Mouse (Mus musculus): ENCODE measurements at regions not wholly inside any gene's neighbourhood (a gene's known extent, or its start where the extent isn't known, plus 50 kb on each side); places are given as distances from the start of the nearest gene placed in this dataset.

GRCm38 (mm10) chr4:124542696-124543095, 67.9 kb downstream of the 3100002H09Rik start:
- WGBS (ENCODE audit: insufficient replicate concordance): 61% methylated on average over 5 of the region's 5 CpGs
- H3K9ac ChIP-seq: no peak overlapping the region
- H3K4me3 ChIP-seq (replicated peaks): no peak overlapping the region
- H3K4me1 ChIP-seq (replicated peaks): no peaks in the 10 kb centered on the region
- H3K36me3 ChIP-seq: no peaks in the 10 kb centered on the region
- ATAC-seq (ENCODE audit: low read depth) (no peak), DNase-seq (no peak)
- H3K27me3 ChIP-seq: no peaks in the 10 kb centered on the region
- H3K4me2 ChIP-seq: no peak overlapping the region
- H3K27ac ChIP-seq: no peak overlapping the region
- H3K9me3 ChIP-seq (replicated peaks): no peaks in the 10 kb centered on the region

GRCm38 (mm10) chr4:124538471-124538870, 72.1 kb downstream of the 3100002H09Rik start:
- Histone ChIP-seq H3K9me3 (replicated peaks) (no peaks in the 10 kb centered on the region), H3K4me2 (no peak overlapping the region), H3K4me1 (replicated peaks) (no peaks in the 10 kb centered on the region), H3K4me3 (replicated peaks) (no peak overlapping the region), H3K27me3 (no peaks in the 10 kb centered on the region), H3K9ac (no peak overlapping the region), H3K27ac (no peak overlapping the region), H3K36me3 (no peaks in the 10 kb centered on the region)
- no peak for ATAC-seq (ENCODE audit: low read depth)
- WGBS (ENCODE audit: insufficient replicate concordance): 64% methylated on average over 5 of the region's 5 CpGs
- no peak for DNase-seq

GRCm38 (mm10) chr4:124537681-124538080, 72.9 kb downstream of the 3100002H09Rik start:
- Histone ChIP-seq H3K27me3 (no peaks in the 10 kb centered on the region), H3K9me3 (replicated peaks) (no peaks in the 10 kb centered on the region), H3K27ac (no peak overlapping the region), H3K36me3 (no peaks in the 10 kb centered on the region), H3K4me2 (no peak overlapping the region), H3K4me3 (replicated peaks) (no peak overlapping the region), H3K9ac (no peak overlapping the region), H3K4me1 (replicated peaks) (no peaks in the 10 kb centered on the region)
- DNase-seq: no peak
- no peak for ATAC-seq (ENCODE audit: low read depth)
- 70% methylated on average over 5 of the region's 5 CpGs for WGBS (ENCODE audit: insufficient replicate concordance)

GRCm38 (mm10) chr4:124533614-124534013, 77.0 kb downstream of the 3100002H09Rik start:
- Histone ChIP-seq H3K9ac (no peak overlapping the region), H3K36me3 (no peaks in the 10 kb centered on the region), H3K4me2 (no peak overlapping the region), H3K4me3 (replicated peaks) (no peak overlapping the region), H3K27ac (no peak overlapping the region), H3K4me1 (replicated peaks) (no peaks in the 10 kb centered on the region), H3K27me3 (no peaks in the 10 kb centered on the region), H3K9me3 (replicated peaks) (no peaks in the 10 kb centered on the region)
- ATAC-seq (ENCODE audit: low read depth): no peak
- WGBS (ENCODE audit: insufficient replicate concordance): 54% methylated on average over 6 of the region's 6 CpGs
- no peak for DNase-seq

GRCm38 (mm10) chr4:124530596-124530995, 80.0 kb downstream of the 3100002H09Rik start:
- ATAC-seq (ENCODE audit: low read depth) (no peak), DNase-seq (no peak)
- Histone ChIP-seq H3K4me3 (replicated peaks) (no peak overlapping the region), H3K4me2 (no peak overlapping the region), H3K36me3 (no peaks in the 10 kb centered on the region), H3K9me3 (replicated peaks) (no peaks in the 10 kb centered on the region), H3K9ac (no peak overlapping the region), H3K27me3 (no peaks in the 10 kb centered on the region), H3K27ac (no peak overlapping the region), H3K4me1 (replicated peaks) (no peaks in the 10 kb centered on the region)
- WGBS (ENCODE audit: insufficient replicate concordance): 64% methylated on average over 9 of the region's 9 CpGs

- ATAC-seq (ENCODE audit: low read depth) (no peak), DNase-seq (no peak)
- Histone ChIP-seq H3K27me3 (no peaks in the 10 kb centered on the region), H3K9me3 (replicated peaks) (no peaks in the 10 kb centered on the region), H3K4me3 (replicated peaks) (no peak overlapping the region), H3K4me2 (no peak overlapping the region), H3K4me1 (replicated peaks) (no peaks in the 10 kb centered on the region), H3K9ac (no peak overlapping the region), H3K27ac (no peak overlapping the region), H3K36me3 (no peaks in the 10 kb centered on the region)
- WGBS (ENCODE audit: insufficient replicate concordance): 55% methylated on average over 10 of the region's 10 CpGs
These were observed 83.8 kb downstream of the 3100002H09Rik start for GRCm38 (mm10) chr4:124526822-124527221.

- no peak for DNase-seq
- no peaks in the 10 kb centered on the region for H3K27me3 ChIP-seq
These were observed 84.2 kb downstream of the 3100002H09Rik start for GRCm38 (mm10) chr4:124526362-124526761.

GRCm38 (mm10) chr4:124520309-124520708, 90.3 kb downstream of the 3100002H09Rik start:
- Histone ChIP-seq H3K9me3 (replicated peaks) (no peaks in the 10 kb centered on the region), H3K27ac (no peak overlapping the region), H3K4me2 (no peak overlapping the region), H3K9ac (no peak overlapping the region), H3K4me1 (replicated peaks) (no peaks in the 10 kb centered on the region), H3K4me3 (replicated peaks) (no peak overlapping the region), H3K36me3 (no peaks in the 10 kb centered on the region), H3K27me3 (no peaks in the 10 kb centered on the region)
- WGBS (ENCODE audit: insufficient replicate concordance): 67% methylated on average over 9 of the region's 9 CpGs
- DNase-seq (no peak), ATAC-seq (ENCODE audit: low read depth) (no peak)

More at GRCm38 (mm10) chr4:124526362-124526761, 84.2 kb downstream of the 3100002H09Rik start:
- no peak overlapping the region for H3K27ac ChIP-seq
- no peak overlapping the region for H3K4me2 ChIP-seq
- 65% methylated on average over 9 of the region's 9 CpGs for WGBS (ENCODE audit: insufficient replicate concordance)
- ATAC-seq (ENCODE audit: low read depth): no peak
- H3K36me3 ChIP-seq: no peaks in the 10 kb centered on the region
- no peak overlapping the region for H3K4me3 ChIP-seq (replicated peaks)
- H3K4me1 ChIP-seq (replicated peaks): no peaks in the 10 kb centered on the region
- H3K9ac ChIP-seq: no peak overlapping the region
- H3K9me3 ChIP-seq (replicated peaks): no peaks in the 10 kb centered on the region

- Histone ChIP-seq H3K4me2 (no peak overlapping the region), H3K4me1 (replicated peaks) (no peaks in the 10 kb centered on the region), H3K9ac (no peak overlapping the region), H3K27me3 (no peaks in the 10 kb centered on the region), H3K9me3 (replicated peaks) (no peaks in the 10 kb centered on the region), H3K36me3 (no peaks in the 10 kb centered on the region), H3K4me3 (replicated peaks) (no peak overlapping the region), H3K27ac (no peak overlapping the region)
- ATAC-seq (ENCODE audit: low read depth) (no peak), DNase-seq (no peak)
- 66% methylated on average over 16 of the region's 16 CpGs for WGBS (ENCODE audit: insufficient replicate concordance)
These were observed 98.8 kb downstream of the 3100002H09Rik start for GRCm38 (mm10) chr4:124511761-124512160.

GRCm38 (mm10) chr4:124510816-124511215, 99.8 kb downstream of the 3100002H09Rik start:
- Histone ChIP-seq H3K4me2 (no peak overlapping the region), H3K9ac (no peak overlapping the region), H3K36me3 (no peaks in the 10 kb centered on the region), H3K9me3 (replicated peaks) (no peaks in the 10 kb centered on the region), H3K27ac (no peak overlapping the region), H3K4me1 (replicated peaks) (no peaks in the 10 kb centered on the region), H3K27me3 (no peaks in the 10 kb centered on the region), H3K4me3 (replicated peaks) (no peak overlapping the region)
- ATAC-seq (ENCODE audit: low read depth): no peak
- DNase-seq: no peak
- WGBS (ENCODE audit: insufficient replicate concordance): 29% methylated on average over 3 of the region's 3 CpGs

GRCm38 (mm10) chr4:124509695-124510094, 100.9 kb downstream of the 3100002H09Rik start:
- ATAC-seq (ENCODE audit: low read depth): no peak
- WGBS (ENCODE audit: insufficient replicate concordance): 59% methylated on average over 5 of the region's 5 CpGs

GRCm38 (mm10) chr4:124506083-124506647, 104.4 kb downstream of the 3100002H09Rik start:
- no peak for DNase-seq
- Histone ChIP-seq H3K27me3 (no peaks in the 10 kb centered on the region), H3K9me3 (replicated peaks) (no peaks in the 10 kb centered on the region), H3K4me1 (replicated peaks) (no peaks in the 10 kb centered on the region), H3K4me2 (no peak overlapping the region), H3K27ac (no peak overlapping the region), H3K4me3 (replicated peaks) (no peak overlapping the region), H3K36me3 (no peaks in the 10 kb centered on the region), H3K9ac (no peak overlapping the region)
- 41% methylated on average over 10 of the region's 10 CpGs for WGBS (ENCODE audit: insufficient replicate concordance)
- ATAC-seq (ENCODE audit: low read depth): no peak

More at GRCm38 (mm10) chr4:124509695-124510094, 100.9 kb downstream of the 3100002H09Rik start:
- Histone ChIP-seq H3K9ac (no peak overlapping the region), H3K27me3 (no peaks in the 10 kb centered on the region), H3K4me3 (replicated peaks) (no peak overlapping the region), H3K36me3 (no peaks in the 10 kb centered on the region), H3K9me3 (replicated peaks) (no peaks in the 10 kb centered on the region), H3K4me1 (replicated peaks) (no peaks in the 10 kb centered on the region), H3K27ac (no peak overlapping the region), H3K4me2 (no peak overlapping the region)
- no peak for DNase-seq

All from liver, embryonic 13.5 days (tissue).